Mouse (Mus musculus) heart, embryonic 14.5 days (tissue): ENCODE measurements around the gene Fgfr2. TPM values are rescaled to one million over a fixed set of nuclear protein-coding genes. Genes with fewer than 3 reads are reported as not detected.

Experiments used
- ATAC-seq: fragments of 200-750 bp; cut with Nextera tagmentation; 2 replicates; pipeline ENCODE4 v1.8.0; 2017; ENCODE audit warnings: low read depth, moderate TSS enrichment; ENCODE audit not compliant: insufficient number of reproducible peaks, insufficient read depth, low FRiP score
- H3K27ac ChIP-seq, 2 experiments: fragments of 200-500 bp in 1 of 2; fragments of 300-500 bp in 1 of 2; sonication (generic) in 1 of 2; replicated peaks in 1 of 2; 2 replicates each; pipeline ENCODE4 v1.5.1; 2012 to 2014; ENCODE audit warnings: low read depth in 2 of 2, low read length in 2 of 2, control low read depth in 1 of 2, mild to moderate bottlenecking in 1 of 2, mixed read lengths in 1 of 2; ENCODE audit not compliant: control insufficient read depth in 1 of 2, insufficient read depth in 1 of 2
- H3K27me3 ChIP-seq: fragments of 300-500 bp; sonication (generic); 2 replicates; pipeline ENCODE4 v1.6.1; 2014; ENCODE audit warnings: mild to moderate bottlenecking, low read length, control low read depth; ENCODE audit not compliant: control insufficient read depth, insufficient read depth
- H3K36me3 ChIP-seq: fragments of 300-500 bp; sonication (generic); 2 replicates; pipeline ENCODE4 v1.6.1; 2014; ENCODE audit warnings: mild to moderate bottlenecking, control low read depth, low read length, mixed read lengths; ENCODE audit not compliant: control insufficient read depth, insufficient read depth
- H3K4me1 ChIP-seq, 2 experiments: fragments of 200-500 bp in 1 of 2; fragments of 300-500 bp in 1 of 2; sonication (generic) in 1 of 2; 2 replicates each; pipeline ENCODE4 v1.6.1; 2012 to 2014; ENCODE audit warnings: low read length in 2 of 2, control low read depth in 1 of 2, mixed read lengths in 1 of 2; ENCODE audit not compliant: control insufficient read depth in 2 of 2, insufficient read depth in 2 of 2
- H3K4me2 ChIP-seq: fragments of 300-500 bp; sonication (generic); 2 replicates; pipeline ENCODE4 v1.6.1; 2014; ENCODE audit warnings: mild to moderate bottlenecking, low read length
- H3K4me3 ChIP-seq, 2 experiments: fragments of 200-500 bp in 1 of 2; fragments of 300-500 bp in 1 of 2; sonication (generic) in 1 of 2; 2 replicates each; pipeline ENCODE4 v1.5.1; 2012 to 2014; ENCODE audit warnings: low read length in 2 of 2, mild to moderate bottlenecking in 2 of 2, control low read depth in 1 of 2, low read depth in 1 of 2, moderate library complexity in 1 of 2; ENCODE audit not compliant: control insufficient read depth in 1 of 2, insufficient read depth in 1 of 2
- H3K9ac ChIP-seq: fragments of 300-500 bp; sonication (generic); 2 replicates; pipeline ENCODE4 v1.6.1; 2014; ENCODE audit warnings: mild to moderate bottlenecking, low read length
- H3K9me3 ChIP-seq: fragments of 300-500 bp; sonication (generic); 2 replicates; pipeline ENCODE4 v1.6.1; 2016; ENCODE audit warnings: low read length, control low read depth; ENCODE audit not compliant: control insufficient read depth
- WGBS: fragments of 180-500 bp; shearing (Covaris S2); extraction: QIAGEN DNeasy Blood & Tissue Kit; methylation state at CpG from one replicate; pipeline ENCODE4 v1.1.7; 2014; 5-methylcytosine and 5-hydroxymethylcytosine counted together
- polyA plus RNA-seq: library from polyadenylated mRNA; unstranded; fragments of >200 nt; fragmentation: Nextera tagmentation; extraction: Ambion mirVana; gene quantifications from 2 replicates; pipeline ENCODE4 v1.2.1, GENCODE M21; 2014

Gene Fgfr2
- polyA plus RNA-seq, 1 experiment from 2014 or later, result 22.4 TPM

- no peak overlapping the region for H3K27ac ChIP-seq
- H3K9ac ChIP-seq, result no peak overlapping the region
- no peaks in the 10 kb centered on the region for H3K27me3 ChIP-seq
- no peak overlapping the region for H3K4me3 ChIP-seq
- no peaks in the 10 kb centered on the region for H3K9me3 ChIP-seq
- no peak for ATAC-seq
- 91% methylated on average over 2 of the region's 2 CpGs for WGBS
- no peak overlapping the region for H3K4me2 ChIP-seq
- no peaks in the 10 kb centered on the region for H3K4me1 ChIP-seq
- H3K36me3 ChIP-seq, result no peaks in the 10 kb centered on the region
These were observed 1446.0 kb downstream of the Fgfr2 start for GRCm38 (mm10) chr7:131677126-131677525.

DNA sequence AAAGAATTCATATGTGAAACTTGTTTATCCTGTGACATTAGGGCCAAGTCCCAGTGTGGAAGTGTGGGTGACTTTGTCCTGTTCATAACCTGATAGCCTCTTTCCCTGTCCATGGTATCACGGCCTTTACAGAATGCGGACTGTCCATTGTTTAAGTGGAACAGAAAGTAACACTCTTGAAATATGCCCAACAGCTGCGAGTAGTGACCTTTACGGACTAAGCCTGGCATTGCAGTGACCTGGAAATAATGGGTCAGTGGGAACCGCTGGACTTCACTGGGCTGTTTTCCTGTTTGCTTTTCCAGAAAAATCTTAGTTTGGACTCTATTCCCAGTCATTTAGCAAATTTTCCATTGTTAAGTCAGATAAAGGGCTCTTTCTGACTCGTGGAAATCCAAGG, 1452.6 kb downstream of the Fgfr2 start:
- H3K4me1 ChIP-seq, result no peaks in the 10 kb centered on the region
- H3K4me3 ChIP-seq, result no peak overlapping the region
- H3K4me2 ChIP-seq, result no peak overlapping the region
- no peaks in the 10 kb centered on the region for H3K36me3 ChIP-seq
- H3K9me3 ChIP-seq, result no peaks in the 10 kb centered on the region
- ATAC-seq, result no peak
- 62% methylated on average over 6 of the region's 6 CpGs for WGBS
- no peak overlapping the region for H3K9ac ChIP-seq
- no peak overlapping the region for H3K27ac ChIP-seq
- no peaks in the 10 kb centered on the region for H3K27me3 ChIP-seq

DNA sequence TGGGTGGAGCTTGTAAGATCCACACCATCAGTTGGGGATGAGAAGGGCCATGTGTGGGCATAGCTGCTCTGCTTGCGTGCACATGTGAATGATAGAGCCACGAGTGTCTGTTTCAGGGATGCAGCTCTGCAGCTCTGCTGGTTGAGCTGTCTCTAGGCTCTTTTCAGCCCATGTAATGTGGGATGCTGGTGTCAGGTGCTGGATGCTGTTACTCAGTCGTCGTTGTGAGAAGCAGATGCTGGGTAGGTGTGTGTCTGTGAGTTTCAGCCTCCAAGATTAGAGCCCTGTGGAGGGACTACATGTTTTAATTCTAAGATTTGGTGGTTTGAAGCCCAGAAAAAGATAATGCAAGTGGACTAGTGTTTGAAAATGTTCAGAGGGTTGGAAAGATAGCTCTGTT, 1453.8 kb downstream of the Fgfr2 start:
- Histone ChIP-seq H3K4me1 (no peaks in the 10 kb centered on the region), H3K27ac (no peak overlapping the region), H3K4me2 (no peak overlapping the region), H3K36me3 (no peaks in the 10 kb centered on the region), H3K27me3 (no peaks in the 10 kb centered on the region), H3K4me3 (no peak overlapping the region), H3K9me3 (no peaks in the 10 kb centered on the region), H3K9ac (no peak overlapping the region)
- ATAC-seq, result no peak
- 79% methylated on average over 4 of the region's 4 CpGs for WGBS

GRCm38 (mm10) chr7:131660726-131661125, 1462.4 kb downstream of the Fgfr2 start:
- no peaks in the 10 kb centered on the region for H3K36me3 ChIP-seq

DNA sequence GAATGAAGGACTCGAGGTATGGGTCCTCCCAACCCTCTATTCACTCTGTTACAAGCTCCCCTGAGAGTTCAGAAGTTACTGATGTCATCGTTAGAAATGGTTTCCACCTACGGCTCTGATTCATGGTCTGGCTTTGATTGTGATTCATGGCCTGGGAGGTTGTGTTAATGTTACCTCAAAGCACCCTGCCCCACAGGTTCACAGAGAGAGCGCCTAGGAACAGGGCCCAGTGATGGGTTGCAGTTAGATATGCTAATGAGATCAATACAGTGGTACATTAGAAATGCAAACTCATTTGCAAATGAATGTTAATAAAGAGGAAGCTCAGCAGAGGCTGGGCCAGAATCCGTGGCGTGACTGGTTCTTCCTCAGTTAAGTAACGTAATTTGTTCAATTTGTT, 1467.1 kb downstream of the Fgfr2 start:
- Histone ChIP-seq H3K36me3 (no peaks in the 10 kb centered on the region), H3K4me1 (no peaks in the 10 kb centered on the region), H3K27me3 (no peaks in the 10 kb centered on the region), H3K4me3 (no peak overlapping the region), H3K27ac (no peak overlapping the region), H3K9ac (no peak overlapping the region), H3K4me2 (no peak overlapping the region), H3K9me3 (no peaks in the 10 kb centered on the region)
- WGBS, result 67% methylated on average over 7 of the region's 7 CpGs
- ATAC-seq, result no peak

More at GRCm38 (mm10) chr7:131660726-131661125, 1462.4 kb downstream of the Fgfr2 start:
- H3K9ac ChIP-seq, result no peak overlapping the region
- H3K27ac ChIP-seq, result no peak overlapping the region
- no peak overlapping the region for H3K4me3 ChIP-seq
- no peak for ATAC-seq
- H3K4me2 ChIP-seq, result no peak overlapping the region
- no peaks in the 10 kb centered on the region for H3K4me1 ChIP-seq
- WGBS, result 90% methylated on average over 1 of the region's 1 CpGs
- no peaks in the 10 kb centered on the region for H3K27me3 ChIP-seq
- H3K9me3 ChIP-seq, result no peaks in the 10 kb centered on the region

GRCm38 (mm10) chr7:131653416-131653815, 1469.7 kb downstream of the Fgfr2 start:
- H3K27me3 ChIP-seq, result no peaks in the 10 kb centered on the region
- H3K9me3 ChIP-seq, result no peaks in the 10 kb centered on the region
- WGBS, result 82% methylated on average over 6 of the region's 6 CpGs
- H3K4me2 ChIP-seq, result no peak overlapping the region
- H3K9ac ChIP-seq, result no peak overlapping the region
- H3K4me1 ChIP-seq, result no peaks in the 10 kb centered on the region
- H3K36me3 ChIP-seq, result no peaks in the 10 kb centered on the region
- H3K4me3 ChIP-seq, result no peak overlapping the region
- no peak for ATAC-seq
- no peak overlapping the region for H3K27ac ChIP-seq

DNA sequence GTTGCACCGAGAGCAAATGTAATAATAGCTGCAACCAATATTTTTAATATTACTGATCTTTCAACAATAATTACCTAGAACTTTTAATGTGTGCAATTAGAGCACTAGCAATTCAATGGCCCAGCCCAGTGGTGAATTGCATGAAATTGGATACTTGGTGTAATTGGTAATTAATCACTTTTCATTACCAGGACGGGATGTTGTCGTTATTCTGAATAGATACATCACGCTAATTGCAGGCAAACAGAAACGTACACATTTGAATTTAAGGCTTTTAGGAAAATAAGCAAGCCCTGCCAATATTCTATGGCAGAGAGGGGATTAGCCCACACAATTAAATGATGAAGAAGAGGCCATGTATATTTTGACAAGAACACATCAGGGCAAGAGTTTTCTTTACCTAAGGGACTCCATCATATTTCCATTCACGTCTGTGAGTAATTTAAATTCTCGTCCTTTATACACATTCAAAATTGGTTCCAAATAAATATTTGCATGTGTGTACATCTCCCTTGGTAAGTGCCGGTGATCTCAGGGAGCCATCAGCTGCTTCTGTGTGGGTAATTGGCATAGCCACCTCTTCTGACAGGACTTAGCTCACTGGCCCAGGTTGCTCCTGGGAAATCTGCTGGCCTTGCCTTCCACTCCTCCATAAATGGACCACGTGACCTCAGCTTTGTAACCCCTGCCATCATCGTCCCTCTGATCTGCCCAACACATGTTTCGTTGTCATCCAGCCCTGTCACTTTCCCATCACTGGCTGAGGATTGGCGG, 1471.0 kb downstream of the Fgfr2 start:
- 79% methylated on average over 12 of the region's 12 CpGs for WGBS
- ATAC-seq, result no peak
- H3K4me3 ChIP-seq, result no peak overlapping the region

GRCm38 (mm10) chr7:131650277-131650676, 1472.9 kb downstream of the Fgfr2 start:
- Histone ChIP-seq H3K4me2 (no peak overlapping the region), H3K9me3 (no peaks in the 10 kb centered on the region), H3K27ac (no peak overlapping the region), H3K36me3 (no peaks in the 10 kb centered on the region), H3K27me3 (peaks cover 11% of the 10 kb centered on the region), H3K4me3 (no peak overlapping the region), H3K4me1 (no peaks in the 10 kb centered on the region), H3K9ac (no peak overlapping the region)
- ATAC-seq, result no peak
- 43% methylated on average over 2 of the region's 2 CpGs for WGBS

More for the DNA sequence above, 1471.0 kb downstream of the Fgfr2 start:
- Histone ChIP-seq H3K9ac (no peak overlapping the region), H3K27ac (no peak overlapping the region), H3K36me3 (no peaks in the 10 kb centered on the region), H3K9me3 (no peaks in the 10 kb centered on the region), H3K4me1 (no peaks in the 10 kb centered on the region), H3K27me3 (no peaks in the 10 kb centered on the region), H3K4me2 (no peak overlapping the region)
